Mouse (Mus musculus): Measurements from ENCODE around the gene Cxcl16. TPM values are rescaled to one million over a fixed set of nuclear protein-coding genes. Genes with fewer than 3 reads are reported as not detected.

The Cxcl16 gene
- polyA plus RNA-seq, 1 experiment: 92.8 TPM

DNA sequence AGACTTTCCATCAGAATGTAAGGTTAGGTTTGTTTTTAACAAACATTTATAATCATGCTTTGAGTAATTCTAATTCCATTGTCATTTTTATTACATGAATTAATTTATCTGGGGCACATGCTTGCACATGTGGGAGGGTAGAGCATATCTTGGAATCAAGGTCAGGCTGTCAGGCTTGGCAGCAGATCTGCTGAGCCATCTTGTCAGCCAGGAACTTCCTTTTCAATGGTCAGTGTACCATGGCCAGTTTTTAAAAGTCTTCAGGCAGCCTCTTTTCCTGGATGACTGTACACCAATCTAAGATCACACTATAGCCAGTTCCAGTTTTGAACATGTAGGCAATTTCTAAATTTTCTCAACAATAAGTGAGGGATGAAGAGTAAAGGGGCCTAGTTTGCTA lies 12.9 kb upstream of the Cxcl16 start:
- H3K4me3 ChIP-seq (ENCODE audit: control insufficient read depth, insufficient read depth, low read length): no peak overlapping the region
- no peaks in the 10 kb centered on the region for H3K27me3 ChIP-seq (ENCODE audit: control insufficient read depth, insufficient read depth, low read length)
- H3K36me3 ChIP-seq (ENCODE audit: control insufficient read depth, insufficient read depth, low read length): no peaks in the 10 kb centered on the region
- H3K27ac ChIP-seq (ENCODE audit: control insufficient read depth, insufficient read depth, low read length): no peak overlapping the region
- H3K4me1 ChIP-seq (replicated peaks; ENCODE audit: control insufficient read depth, insufficient read depth, low read length): no peaks in the 10 kb centered on the region
- no peak for DNase-seq
- TF ChIP-seq POLR2A (IDR thresholded peaks at IDR 0.05; ENCODE audit: control insufficient read depth, extremely low read depth, insufficient read depth, low read length, poor library complexity) (no peak), CTCF (IDR thresholded peaks at IDR 0.05; ENCODE audit: borderline replicate concordance, control insufficient read depth, extremely low read depth, insufficient read depth, low read length, poor library complexity) (no peak)

DNA sequence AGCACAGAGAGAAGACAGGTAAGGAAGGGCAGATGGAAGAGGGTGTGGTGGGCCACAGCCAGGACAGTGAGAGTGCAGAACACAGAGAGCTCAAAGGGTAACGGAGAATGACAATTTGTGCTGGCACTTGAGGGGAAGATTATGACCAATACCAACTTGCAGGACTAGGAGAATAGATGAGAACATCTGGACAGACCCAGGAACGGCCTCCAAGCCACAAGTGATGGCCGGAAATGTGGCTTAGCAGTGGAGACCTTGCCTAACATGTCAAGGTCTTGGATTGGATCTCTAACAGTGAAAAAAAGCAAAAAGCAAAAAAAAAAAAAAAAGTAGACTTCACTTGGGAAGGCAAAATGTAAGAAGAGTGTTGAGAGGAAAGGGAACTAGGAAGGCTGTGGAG lies 10.0 kb upstream of the Cxcl16 start:
- Histone ChIP-seq H3K27me3 (ENCODE audit: control insufficient read depth, insufficient read depth, low read length) (no peaks in the 10 kb centered on the region), H3K27ac (ENCODE audit: control insufficient read depth, insufficient read depth, low read length) (no peak overlapping the region), H3K4me1 (replicated peaks; ENCODE audit: control insufficient read depth, insufficient read depth, low read length) (no peaks in the 10 kb centered on the region), H3K36me3 (ENCODE audit: control insufficient read depth, insufficient read depth, low read length) (no peaks in the 10 kb centered on the region), H3K4me3 (ENCODE audit: control insufficient read depth, insufficient read depth, low read length) (no peak overlapping the region)
- no peak for DNase-seq
- 98% methylated on average over 3 of the region's 3 CpGs for WGBS
- TF ChIP-seq CTCF (IDR thresholded peaks at IDR 0.05; ENCODE audit: borderline replicate concordance, control insufficient read depth, extremely low read depth, insufficient read depth, low read length, poor library complexity) (no peak), POLR2A (IDR thresholded peaks at IDR 0.05; ENCODE audit: control insufficient read depth, extremely low read depth, insufficient read depth, low read length, poor library complexity) (no peak)

DNA sequence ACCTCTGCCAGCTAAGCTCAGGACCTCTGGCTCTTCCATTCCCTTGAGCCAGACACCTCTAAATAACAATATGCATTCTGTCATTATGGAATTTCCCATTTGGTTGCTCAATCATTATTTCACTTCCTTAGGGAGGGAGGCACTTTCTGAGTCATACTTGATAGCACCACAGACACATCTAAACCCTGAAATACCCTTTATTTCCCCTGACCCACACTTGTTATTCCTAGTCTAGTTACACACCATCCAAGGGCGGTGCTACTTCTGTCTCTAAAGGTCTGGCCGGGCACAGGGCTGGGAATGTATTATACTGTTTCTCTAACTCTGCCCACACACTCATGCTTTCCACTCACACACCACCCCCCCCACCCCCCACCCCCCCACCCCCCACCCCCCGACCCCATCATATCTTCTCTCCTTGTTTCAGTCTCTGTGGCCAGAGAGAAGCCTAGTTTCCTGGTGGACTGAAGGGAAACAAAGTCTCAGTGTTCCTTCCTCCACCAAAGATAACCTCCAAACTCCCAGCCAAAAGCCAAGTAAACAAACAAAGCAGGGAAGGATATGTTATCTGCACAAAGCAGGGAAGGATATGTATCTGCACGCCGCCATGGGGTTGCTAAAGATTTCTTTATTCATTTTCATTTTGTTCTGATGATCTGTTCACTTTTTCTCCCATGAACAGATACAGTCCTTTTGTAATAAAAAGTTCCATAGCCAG lies 8.3 kb upstream of the Cxcl16 start:
- DNase-seq: no peak
- H3K4me1 ChIP-seq (replicated peaks; ENCODE audit: control insufficient read depth, insufficient read depth, low read length): no peaks in the 10 kb centered on the region
- no peak overlapping the region for H3K27ac ChIP-seq (ENCODE audit: control insufficient read depth, insufficient read depth, low read length)
- no peaks in the 10 kb centered on the region for H3K36me3 ChIP-seq (ENCODE audit: control insufficient read depth, insufficient read depth, low read length)
- no peaks in the 10 kb centered on the region for H3K27me3 ChIP-seq (ENCODE audit: control insufficient read depth, insufficient read depth, low read length)
- TF ChIP-seq POLR2A (IDR thresholded peaks at IDR 0.05; ENCODE audit: control insufficient read depth, extremely low read depth, insufficient read depth, low read length, poor library complexity) (no peak), CTCF (IDR thresholded peaks at IDR 0.05; ENCODE audit: borderline replicate concordance, control insufficient read depth, extremely low read depth, insufficient read depth, low read length, poor library complexity) (no peak)
- 80% methylated on average over 5 of the region's 5 CpGs for WGBS
- no peak overlapping the region for H3K4me3 ChIP-seq (ENCODE audit: control insufficient read depth, insufficient read depth, low read length)

- WGBS: 80% methylated on average over 23 of the region's 23 CpGs
- H3K36me3 ChIP-seq (ENCODE audit: control insufficient read depth, insufficient read depth, low read length): no peaks in the 10 kb centered on the region
- TF ChIP-seq CTCF (IDR thresholded peaks at IDR 0.05; ENCODE audit: borderline replicate concordance, control insufficient read depth, extremely low read depth, insufficient read depth, low read length, poor library complexity) (no peak), POLR2A (IDR thresholded peaks at IDR 0.05; ENCODE audit: control insufficient read depth, extremely low read depth, insufficient read depth, low read length, poor library complexity) (no peak)
- no peak overlapping the region for H3K4me3 ChIP-seq (ENCODE audit: control insufficient read depth, insufficient read depth, low read length)
- no peak for DNase-seq
- H3K4me1 ChIP-seq (replicated peaks; ENCODE audit: control insufficient read depth, insufficient read depth, low read length): no peaks in the 10 kb centered on the region
- H3K27me3 ChIP-seq (ENCODE audit: control insufficient read depth, insufficient read depth, low read length): no peaks in the 10 kb centered on the region; the same call in 1 of the 2 replicates
- H3K27ac ChIP-seq (ENCODE audit: control insufficient read depth, insufficient read depth, low read length): no peak overlapping the region
Measured at GRCm38 (mm10) chr11:70465824-70466223, 6.0 kb upstream of the Cxcl16 start.

DNA sequence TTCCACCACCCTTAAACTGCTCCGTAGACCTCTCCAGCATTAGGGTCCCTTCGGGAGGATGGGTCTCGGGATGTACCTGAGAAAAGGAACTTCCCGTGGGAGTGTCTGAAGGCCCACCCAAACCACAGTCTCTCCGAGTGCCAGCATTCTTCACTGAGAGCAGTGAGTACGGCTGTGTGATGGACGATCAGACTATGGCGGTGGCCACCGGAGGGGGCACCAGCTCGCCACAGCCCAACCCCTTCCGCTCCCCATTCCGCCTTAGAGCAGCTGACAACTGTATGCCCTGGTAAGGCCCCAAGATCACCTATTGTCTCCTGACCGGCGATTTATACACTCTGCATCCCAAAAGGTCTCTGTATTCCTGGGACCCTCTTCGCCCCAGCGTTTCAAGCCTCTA lies 5.4 kb upstream of the Cxcl16 start:
- no peaks in the 10 kb centered on the region for H3K36me3 ChIP-seq (ENCODE audit: control insufficient read depth, insufficient read depth, low read length)
- TF ChIP-seq POLR2A (IDR thresholded peaks at IDR 0.05; ENCODE audit: control insufficient read depth, extremely low read depth, insufficient read depth, low read length, poor library complexity) (no peak), CTCF (IDR thresholded peaks at IDR 0.05; ENCODE audit: borderline replicate concordance, control insufficient read depth, extremely low read depth, insufficient read depth, low read length, poor library complexity) (no peak)
- DNase-seq: no peak
- 58% methylated on average over 16 of the region's 16 CpGs for WGBS
- H3K4me3 ChIP-seq (ENCODE audit: control insufficient read depth, insufficient read depth, low read length): no peak overlapping the region
- no peaks in the 10 kb centered on the region for H3K4me1 ChIP-seq (replicated peaks; ENCODE audit: control insufficient read depth, insufficient read depth, low read length)
- no peak overlapping the region for H3K27ac ChIP-seq (ENCODE audit: control insufficient read depth, insufficient read depth, low read length)
- H3K27me3 ChIP-seq (ENCODE audit: control insufficient read depth, insufficient read depth, low read length): no peaks in the 10 kb centered on the region; the same call in 1 of the 2 replicates

GRCm38 (mm10) chr11:70463970-70464369 lies 4.2 kb upstream of the Cxcl16 start:
- no peak overlapping the region for H3K4me3 ChIP-seq (ENCODE audit: control insufficient read depth, insufficient read depth, low read length)
- no peaks in the 10 kb centered on the region for H3K36me3 ChIP-seq (ENCODE audit: control insufficient read depth, insufficient read depth, low read length)
- peaks cover 5% of the 10 kb centered on the region; the same call in 1 of the 2 replicates for H3K4me1 ChIP-seq (replicated peaks; ENCODE audit: control insufficient read depth, insufficient read depth, low read length)
- peaks cover 7% of the 10 kb centered on the region; the same call in 1 of the 2 replicates for H3K27me3 ChIP-seq (ENCODE audit: control insufficient read depth, insufficient read depth, low read length)
- H3K27ac ChIP-seq (ENCODE audit: control insufficient read depth, insufficient read depth, low read length): no peak overlapping the region
- WGBS: 90% methylated on average over 5 of the region's 5 CpGs
- DNase-seq: no peak
- TF ChIP-seq POLR2A (IDR thresholded peaks at IDR 0.05; ENCODE audit: control insufficient read depth, extremely low read depth, insufficient read depth, low read length, poor library complexity): no peak
- no peak for TF ChIP-seq CTCF (IDR thresholded peaks at IDR 0.05; ENCODE audit: borderline replicate concordance, control insufficient read depth, extremely low read depth, insufficient read depth, low read length, poor library complexity)

All from thymus, adult 2 months (tissue).